Mouse (Mus musculus) neural tube, embryonic 11.5 days (tissue): ENCODE measurements around the gene Aars2. TPM values are rescaled to one million over a fixed set of nuclear protein-coding genes. Genes with fewer than 3 reads are reported as not detected.

Source experiments
- ATAC-seq: fragments of 200-750 bp; cut with Nextera tagmentation; 2 replicates; pipeline ENCODE4 v1.8.0; 2017; ENCODE audit warnings: moderate number of reproducible peaks, mild to moderate bottlenecking, moderate TSS enrichment, moderate library complexity; ENCODE audit not compliant: insufficient read depth, low FRiP score, low TSS enrichment
- DNase-seq: peaks from one replicate; pipeline ENCODE4 v3.0.0-alpha.2; 2015; ENCODE audit warnings: low spot score
- H3K27ac ChIP-seq: fragments of 300-500 bp; sonication (generic); 2 replicates; pipeline ENCODE4 v1.5.1; 2014; ENCODE audit warnings: low read depth, mild to moderate bottlenecking, low read length
- H3K27me3 ChIP-seq: fragments of 300-500 bp; sonication (generic); 2 replicates; pipeline ENCODE4 v1.6.1; 2014; ENCODE audit warnings: mild to moderate bottlenecking, low read length, mixed read lengths; ENCODE audit not compliant: control insufficient read depth, insufficient read depth
- H3K36me3 ChIP-seq: fragments of 300-500 bp; sonication (generic); 2 replicates; pipeline ENCODE4 v1.6.1; 2014; ENCODE audit warnings: mild to moderate bottlenecking, low read length, moderate library complexity, mixed read lengths; ENCODE audit not compliant: control insufficient read depth, insufficient read depth
- H3K4me1 ChIP-seq: fragments of 300-500 bp; sonication (generic); 2 replicates; pipeline ENCODE4 v1.6.1; 2014; ENCODE audit warnings: low read length, mixed read lengths; ENCODE audit not compliant: control insufficient read depth, insufficient read depth
- H3K4me2 ChIP-seq: fragments of 300-500 bp; sonication (generic); 2 replicates; pipeline ENCODE4 v1.6.1; 2014; ENCODE audit warnings: low read depth, mild to moderate bottlenecking, moderate library complexity
- H3K4me3 ChIP-seq: fragments of 300-500 bp; sonication (generic); 2 replicates; pipeline ENCODE4 v1.5.1; 2014; ENCODE audit warnings: low read depth, low read length
- H3K9ac ChIP-seq: fragments of 300-500 bp; sonication (generic); 2 replicates; pipeline ENCODE4 v1.6.1; 2014; ENCODE audit warnings: mild to moderate bottlenecking, low read length
- H3K9me3 ChIP-seq: fragments of 300-500 bp; sonication (generic); 2 replicates; pipeline ENCODE4 v1.6.1; 2016; ENCODE audit warnings: low read length; ENCODE audit not compliant: control insufficient read depth
- WGBS: fragments of 180-500 bp; shearing (Covaris S2); extraction: QIAGEN DNeasy Blood & Tissue Kit; methylation state at CpG from one replicate; pipeline ENCODE4 v1.1.7; 2014; 5-methylcytosine and 5-hydroxymethylcytosine counted together
- polyA plus RNA-seq: library from polyadenylated mRNA; unstranded; fragments of >200 nt; fragmentation: Nextera tagmentation; extraction: Ambion mirVana; gene quantifications from 2 replicates; pipeline ENCODE4 v1.2.1, GENCODE M21; 2014

Gene Aars2
- polyA plus RNA-seq, 1 experiment from 2014 or later: 18.6 TPM

- Histone ChIP-seq H3K36me3 (no peaks in the 10 kb centered on the region), H3K4me3 (no peak overlapping the region), H3K27me3 (no peaks in the 10 kb centered on the region), H3K9ac (no peak overlapping the region), H3K4me2 (no peak overlapping the region), H3K27ac (no peak overlapping the region), H3K4me1 (peaks cover 7% of the 10 kb centered on the region; the same call in 1 of the 2 replicates), H3K9me3 (no peaks in the 10 kb centered on the region)
- ATAC-seq (no peak), DNase-seq (no peak)
- 97% methylated on average over 4 of the region's 4 CpGs for WGBS
Measured at GRCm38 (mm10) chr17:45510871-45511270, 4.2 kb downstream of the Aars2 start.

DNA sequence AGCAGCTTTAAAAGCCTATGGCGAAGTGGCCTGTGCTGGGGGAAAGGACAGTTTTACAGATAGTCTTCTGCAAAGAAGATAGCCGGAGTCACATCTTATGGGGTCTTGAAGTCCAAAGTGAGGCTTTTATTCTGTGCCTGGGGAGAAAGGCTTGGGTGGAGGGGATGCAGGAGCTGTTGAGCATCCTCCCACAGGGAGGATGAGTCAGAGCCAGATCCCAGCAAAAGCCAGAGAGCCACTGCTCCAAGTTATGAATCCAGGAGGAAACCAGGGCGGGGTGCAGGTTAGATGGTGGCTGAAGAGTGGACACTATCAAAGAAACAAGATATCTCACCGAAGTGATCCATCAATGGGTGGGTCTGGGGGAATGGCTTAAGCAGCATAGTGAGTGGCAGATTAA, 5.1 kb downstream of the Aars2 start:
- no peak for ATAC-seq
- Histone ChIP-seq H3K9ac (no peak overlapping the region), H3K9me3 (no peaks in the 10 kb centered on the region), H3K4me1 (peaks cover 4% of the 10 kb centered on the region; the same call in 1 of the 2 replicates), H3K4me3 (no peak overlapping the region), H3K36me3 (no peaks in the 10 kb centered on the region), H3K27me3 (no peaks in the 10 kb centered on the region), H3K4me2 (no peak overlapping the region), H3K27ac (no peak overlapping the region)
- WGBS: 93% methylated on average over 4 of the region's 4 CpGs
- DNase-seq: no peak

- Histone ChIP-seq H3K9ac (no peak overlapping the region), H3K36me3 (no peaks in the 10 kb centered on the region), H3K4me2 (no peak overlapping the region), H3K4me1 (no peaks in the 10 kb centered on the region), H3K27ac (no peak overlapping the region), H3K9me3 (no peaks in the 10 kb centered on the region), H3K4me3 (no peak overlapping the region), H3K27me3 (no peaks in the 10 kb centered on the region)
- no peak for ATAC-seq
- no peak for DNase-seq
- WGBS: 61% methylated on average over 14 of the region's 15 CpGs
Measured at GRCm38 (mm10) chr17:45515204-45515726, 8.6 kb downstream of the Aars2 start.

- H3K9ac ChIP-seq: no peak overlapping the region
- ATAC-seq (no peak), DNase-seq (no peak)
- H3K4me2 ChIP-seq: no peak overlapping the region
- WGBS: 85% methylated on average over 10 of the region's 10 CpGs
- no peaks in the 10 kb centered on the region for H3K36me3 ChIP-seq
- H3K27ac ChIP-seq: no peak overlapping the region
- H3K4me3 ChIP-seq: no peak overlapping the region
- H3K27me3 ChIP-seq: no peaks in the 10 kb centered on the region
- no peaks in the 10 kb centered on the region for H3K9me3 ChIP-seq
- H3K4me1 ChIP-seq: no peaks in the 10 kb centered on the region
Measured at GRCm38 (mm10) chr17:45515806-45516205, 9.2 kb downstream of the Aars2 start.

DNA sequence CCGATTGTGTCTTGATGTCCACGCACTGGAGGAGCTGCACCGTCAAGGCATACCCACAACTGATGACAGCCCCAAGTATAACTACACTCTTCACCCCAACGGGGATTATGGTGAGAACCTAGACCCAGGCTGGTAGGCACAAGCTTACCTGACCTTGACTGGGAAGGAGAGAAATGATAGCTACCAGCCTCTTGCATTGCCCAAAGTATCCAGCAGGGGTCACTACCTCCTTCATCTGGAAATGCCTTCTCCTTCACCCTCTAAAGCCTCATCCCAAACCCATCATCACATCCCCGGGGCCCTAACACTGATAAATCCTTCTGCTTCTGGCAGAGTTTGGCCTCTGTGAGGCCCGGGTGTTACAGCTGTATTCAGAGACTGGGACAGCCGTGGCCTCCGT, 9.8 kb downstream of the Aars2 start:
- Histone ChIP-seq H3K4me2 (no peak overlapping the region), H3K9me3 (no peaks in the 10 kb centered on the region), H3K27me3 (no peaks in the 10 kb centered on the region), H3K27ac (no peak overlapping the region), H3K36me3 (no peaks in the 10 kb centered on the region), H3K4me3 (no peak overlapping the region), H3K9ac (no peak overlapping the region), H3K4me1 (no peaks in the 10 kb centered on the region)
- peak; percentile 21; the same call in 1 of the 2 replicates for ATAC-seq
- 57% methylated on average over 8 of the region's 8 CpGs for WGBS
- peak; percentile 76 for DNase-seq

GRCm38 (mm10) chr17:45517135-45517534, 10.5 kb downstream of the Aars2 start:
- no peaks in the 10 kb centered on the region for H3K27me3 ChIP-seq
- no peaks in the 10 kb centered on the region for H3K36me3 ChIP-seq
- 91% methylated on average over 21 of the region's 21 CpGs for WGBS
- no peak for ATAC-seq
- H3K4me2 ChIP-seq: no peak overlapping the region
- no peak overlapping the region for H3K27ac ChIP-seq
- H3K9ac ChIP-seq: no peak overlapping the region
- H3K4me3 ChIP-seq: no peak overlapping the region
- DNase-seq: no peak
- H3K4me1 ChIP-seq: no peaks in the 10 kb centered on the region
- no peaks in the 10 kb centered on the region for H3K9me3 ChIP-seq

- Histone ChIP-seq H3K27ac (no peak overlapping the region), H3K4me2 (no peak overlapping the region), H3K4me3 (no peak overlapping the region), H3K9me3 (no peaks in the 10 kb centered on the region), H3K9ac (no peak overlapping the region), H3K36me3 (no peaks in the 10 kb centered on the region), H3K27me3 (no peaks in the 10 kb centered on the region), H3K4me1 (no peaks in the 10 kb centered on the region; the same call in 1 of the 2 replicates)
- no peak for DNase-seq
- ATAC-seq: no peak
- WGBS: 91% methylated on average over 28 of the region's 28 CpGs
Measured at GRCm38 (mm10) chr17:45517549-45518215, 11.0 kb downstream of the Aars2 start.

DNA sequence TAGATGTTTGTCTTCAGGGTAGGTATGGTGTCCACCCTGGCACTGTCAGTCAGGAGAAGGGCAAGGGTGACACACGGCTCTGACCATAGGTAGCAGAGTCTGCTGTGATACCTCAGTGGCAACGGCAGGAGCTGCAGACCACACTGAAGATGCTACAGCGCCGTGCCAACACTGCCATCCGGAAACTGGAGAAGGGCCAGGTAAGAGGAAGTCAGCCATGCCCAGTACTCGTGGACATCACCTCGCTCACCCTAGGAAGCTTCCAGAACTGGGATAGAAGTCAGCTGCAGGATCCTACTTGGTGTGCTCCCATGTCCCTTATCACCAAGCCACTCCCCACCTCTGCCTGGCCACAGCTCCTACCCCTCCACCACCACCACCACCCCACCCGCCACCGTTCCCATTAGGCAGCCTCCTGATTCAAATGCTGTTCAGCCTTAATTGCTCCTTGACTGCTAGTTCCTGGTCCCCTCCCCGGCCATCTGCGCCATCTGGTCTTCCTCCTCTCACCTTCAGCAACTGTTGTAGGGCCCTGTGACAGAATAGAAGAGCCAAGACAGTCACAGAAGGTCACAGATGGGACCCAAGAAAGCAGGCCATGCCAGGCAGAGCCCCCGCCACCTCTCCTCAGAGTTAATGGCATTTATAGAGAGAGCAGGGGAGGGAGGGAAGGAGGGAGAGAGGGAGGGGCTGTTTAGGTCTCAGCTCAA, 12.3 kb downstream of the Aars2 start:
- H3K4me1 ChIP-seq: no peaks in the 10 kb centered on the region; the same call in 1 of the 2 replicates
- no peaks in the 10 kb centered on the region for H3K27me3 ChIP-seq
- no peak overlapping the region for H3K4me3 ChIP-seq
- H3K27ac ChIP-seq: no peak overlapping the region
- ATAC-seq (no peak), DNase-seq (no peak)
- no peak overlapping the region for H3K9ac ChIP-seq
- WGBS: 73% methylated on average over 12 of the region's 12 CpGs
- no peak overlapping the region for H3K4me2 ChIP-seq
- H3K9me3 ChIP-seq: no peaks in the 10 kb centered on the region
- no peaks in the 10 kb centered on the region for H3K36me3 ChIP-seq

DNA sequence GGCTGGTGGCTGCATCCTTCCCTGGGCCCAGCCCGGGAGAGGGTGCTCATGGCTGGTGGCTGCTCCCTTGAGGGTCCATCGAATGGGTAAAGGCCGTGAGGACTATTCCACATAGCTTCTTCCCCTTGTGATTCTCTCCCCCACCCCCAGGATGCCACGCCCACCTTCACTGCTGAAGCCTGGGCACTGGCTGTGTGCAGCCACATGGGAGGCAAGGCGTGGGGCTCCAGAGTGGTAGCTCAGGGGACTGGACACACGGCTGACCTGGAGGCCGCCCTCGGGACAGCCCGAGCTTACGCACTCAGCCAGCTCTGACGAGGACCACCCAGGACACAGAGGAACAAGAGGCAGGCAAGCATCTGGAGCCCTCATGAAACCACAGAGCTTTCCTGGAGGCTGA, 13.5 kb downstream of the Aars2 start:
- DNase-seq (no peak), ATAC-seq (no peak)
- 76% methylated on average over 11 of the region's 11 CpGs for WGBS
- H3K4me2 ChIP-seq: no peak overlapping the region
- H3K4me1 ChIP-seq: no peaks in the 10 kb centered on the region; the same call in 1 of the 2 replicates
- no peaks in the 10 kb centered on the region for H3K9me3 ChIP-seq
- no peak overlapping the region for H3K4me3 ChIP-seq
- H3K36me3 ChIP-seq: no peaks in the 10 kb centered on the region
- H3K27me3 ChIP-seq: no peaks in the 10 kb centered on the region
- no peak overlapping the region for H3K9ac ChIP-seq
- no peak overlapping the region for H3K27ac ChIP-seq
